Mouse (Mus musculus) thymus, postnatal 25 days (tissue): ENCODE measurements around the gene Rab30.
"Not testable (repeated sequence)": the region's sequence is repeated elsewhere in the genome, so short reads cannot be mapped to it uniquely, and the experiment has no call there.

Experiments used
- DNase-seq: peaks from one replicate; pipeline ENCODE4 v3.0.0; 2022

Gene Rab30

GRCm38 (mm10) chr7:92758067-92758466 is 16.7 kb downstream of the Rab30 start:
- DNase-seq, result no peak

- DNase-seq, result no peak
These were observed 19.2 kb downstream of the Rab30 start for GRCm38 (mm10) chr7:92760651-92761050.

GRCm38 (mm10) chr7:92761161-92761560 is 19.8 kb downstream of the Rab30 start:
- no peak for DNase-seq

- no peak for DNase-seq
These were observed 24.0 kb downstream of the Rab30 start for GRCm38 (mm10) chr7:92765426-92765825.

- no peak for DNase-seq
These were observed 25.0 kb downstream of the Rab30 start for GRCm38 (mm10) chr7:92766096-92767090.

- not testable (repeated sequence) for DNase-seq
These were observed 26.7 kb downstream of the Rab30 start for GRCm38 (mm10) chr7:92768116-92768515.

GRCm38 (mm10) chr7:92768859-92769258 is 27.5 kb downstream of the Rab30 start:
- no peak for DNase-seq

- DNase-seq, result no peak
These were observed 31.6 kb downstream of the Rab30 start for GRCm38 (mm10) chr7:92773006-92773405.

- no peak for DNase-seq
These were observed 32.2 kb downstream of the Rab30 start for GRCm38 (mm10) chr7:92773596-92773995.

GRCm38 (mm10) chr7:92774741-92775140 is 33.3 kb downstream of the Rab30 start:
- DNase-seq, result no peak

- no peak for DNase-seq
These were observed 34.3 kb downstream of the Rab30 start for GRCm38 (mm10) chr7:92775703-92776102.

- no peak for DNase-seq
These were observed 35.2 kb downstream of the Rab30 start for GRCm38 (mm10) chr7:92776647-92777046.

- DNase-seq, result no peak
These were observed 35.9 kb downstream of the Rab30 start for GRCm38 (mm10) chr7:92777108-92777973.

- no peak for DNase-seq
These were observed 37.7 kb downstream of the Rab30 start for GRCm38 (mm10) chr7:92779058-92779457.

- no peak for DNase-seq
These were observed 40.0 kb downstream of the Rab30 start for GRCm38 (mm10) chr7:92781361-92781760.

- no peak for DNase-seq
These were observed 40.5 kb downstream of the Rab30 start for GRCm38 (mm10) chr7:92781948-92782347.

- no peak for DNase-seq
These were observed 41.1 kb downstream of the Rab30 start for GRCm38 (mm10) chr7:92782511-92782910.

- DNase-seq, result no peak
These were observed 41.9 kb downstream of the Rab30 start for GRCm38 (mm10) chr7:92783166-92783806.

GRCm38 (mm10) chr7:92783914-92784313 is 42.5 kb downstream of the Rab30 start:
- DNase-seq, result no peak

GRCm38 (mm10) chr7:92795749-92796148 is 54.3 kb downstream of the Rab30 start:
- no peak for DNase-seq

- no peak for DNase-seq
These were observed 55.4 kb downstream of the Rab30 start for GRCm38 (mm10) chr7:92796813-92797212.

- no peak for DNase-seq
These were observed 58.5 kb downstream of the Rab30 start for GRCm38 (mm10) chr7:92799665-92800595.
